Mouse (Mus musculus) natural killer cell, adult 2 months (primary cell): Measurements from ENCODE around the gene Dlgap1.
A peak's percentile ranks its signal among the peaks of the same experiment; 100 is the strongest.

Experiments used
- DNase-seq, 2 experiments: peaks; one replicate each; pipeline ENCODE4 v3.0.0; 2022; ENCODE audit warnings: low spot score in 2 of 2

The Dlgap1 gene

DNA sequence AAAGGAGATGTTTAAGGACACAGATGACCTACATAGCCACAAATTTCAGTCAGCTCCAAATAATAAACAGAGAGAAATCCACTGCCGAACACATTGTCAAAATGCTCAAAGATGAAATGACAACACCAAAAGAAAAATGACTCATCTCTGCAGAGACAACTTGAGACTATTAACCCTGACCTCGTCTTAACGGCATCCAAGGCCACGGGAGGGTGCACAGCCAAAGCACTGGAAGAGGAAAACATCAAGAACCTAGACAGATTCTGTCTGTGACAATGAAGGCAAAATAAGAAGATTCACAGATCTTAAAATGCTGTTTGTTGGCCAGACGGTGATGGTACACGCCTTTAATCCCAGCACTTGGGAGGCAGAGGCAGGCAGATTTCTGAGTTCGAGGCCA is 370.9 kb downstream of the Dlgap1 start:
- DNase-seq: no peak

GRCm38 (mm10) chr17:70341230-70341629 is 372.4 kb downstream of the Dlgap1 start:
- DNase-seq: no peak

DNA sequence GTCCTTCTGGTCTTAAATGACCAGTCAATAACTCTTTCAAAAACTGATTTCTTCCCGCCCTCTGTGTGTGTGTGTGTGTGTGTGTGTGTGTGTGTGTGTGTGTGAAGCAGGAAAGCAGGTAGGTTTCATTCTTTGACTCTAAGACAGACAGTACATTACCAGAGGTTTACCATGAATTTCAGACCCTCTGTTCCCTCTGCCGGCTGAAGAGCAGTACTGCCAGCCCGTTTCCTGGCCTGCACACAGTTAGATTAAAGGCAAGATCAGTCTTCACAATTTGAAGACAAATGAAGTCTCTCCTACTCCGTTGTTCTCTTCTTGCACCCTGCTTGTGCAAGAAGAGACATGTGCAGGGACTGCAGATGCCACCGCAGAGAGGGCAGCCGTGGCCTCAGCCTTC is 373.0 kb downstream of the Dlgap1 start:
- no peak for DNase-seq

GRCm38 (mm10) chr17:70347403-70347802 is 378.5 kb downstream of the Dlgap1 start:
- no peak for DNase-seq

DNA sequence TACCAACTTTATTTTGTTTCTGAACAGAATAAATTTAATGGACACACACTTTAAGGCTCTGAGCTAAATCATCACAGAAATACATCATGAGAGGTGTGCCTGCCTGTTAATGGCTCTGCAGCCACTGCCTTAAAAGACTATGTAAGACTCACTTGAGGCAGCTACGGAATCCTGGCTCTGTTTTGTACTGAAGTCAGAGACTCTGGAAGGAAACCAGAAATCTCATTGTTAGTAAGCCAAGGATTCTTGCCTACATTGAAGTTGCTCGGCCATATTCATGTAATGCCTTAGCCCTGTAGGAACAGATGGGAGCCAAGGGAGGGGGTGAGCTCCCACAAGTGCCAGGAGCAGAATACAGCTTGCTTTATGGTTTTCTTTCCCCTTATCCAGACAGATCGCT is 394.7 kb downstream of the Dlgap1 start:
- no peak for DNase-seq

DNA sequence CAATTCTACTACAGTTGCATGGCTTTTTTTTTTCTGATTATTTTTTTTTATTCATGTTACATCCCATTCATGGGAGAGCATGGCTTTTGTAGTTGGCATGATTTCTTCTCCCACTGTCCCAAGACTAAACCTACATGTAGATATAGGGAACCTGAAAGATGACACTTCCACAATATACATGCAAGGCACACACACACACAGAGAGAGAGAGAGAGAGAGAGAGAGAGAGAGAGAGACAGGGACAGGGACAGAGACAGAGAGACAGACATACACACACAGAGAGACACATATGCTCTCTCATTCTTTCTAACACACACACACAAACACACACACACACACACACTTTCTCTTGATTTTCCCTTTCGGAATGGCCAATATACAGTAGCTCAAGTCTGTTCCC is 395.1 kb downstream of the Dlgap1 start:
- DNase-seq: no peak

- DNase-seq: no peak
Observed at GRCm38 (mm10) chr17:70369124-70369523, 400.3 kb downstream of the Dlgap1 start.

GRCm38 (mm10) chr17:70377020-70377419 is 408.1 kb downstream of the Dlgap1 start:
- DNase-seq: no peak

DNA sequence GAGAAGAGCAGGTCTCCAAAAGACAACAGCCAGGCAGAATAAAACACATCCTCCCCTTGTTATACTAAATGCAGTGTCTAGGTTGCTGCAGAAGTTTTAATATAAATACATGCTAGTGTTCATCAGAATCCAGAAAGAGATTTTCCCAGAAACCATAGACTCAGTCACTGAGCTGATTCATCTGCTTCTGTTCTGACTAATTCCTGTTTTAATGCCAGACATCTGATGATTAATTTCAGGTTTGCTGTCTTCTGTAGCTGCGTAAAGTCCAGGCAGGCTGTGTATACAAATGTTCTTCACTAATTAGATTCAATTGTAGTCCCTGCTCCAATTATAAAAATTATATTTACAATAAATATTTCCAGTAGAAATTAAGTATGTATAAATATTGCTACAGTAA is 419.6 kb downstream of the Dlgap1 start:
- DNase-seq: no peak

GRCm38 (mm10) chr17:70397220-70397619 is 428.3 kb downstream of the Dlgap1 start:
- no peak for DNase-seq

- no peak for DNase-seq
Observed at GRCm38 (mm10) chr17:70397708-70398107, 428.8 kb downstream of the Dlgap1 start.

GRCm38 (mm10) chr17:70401909-70402308 is 433.0 kb downstream of the Dlgap1 start:
- DNase-seq: no peak

DNA sequence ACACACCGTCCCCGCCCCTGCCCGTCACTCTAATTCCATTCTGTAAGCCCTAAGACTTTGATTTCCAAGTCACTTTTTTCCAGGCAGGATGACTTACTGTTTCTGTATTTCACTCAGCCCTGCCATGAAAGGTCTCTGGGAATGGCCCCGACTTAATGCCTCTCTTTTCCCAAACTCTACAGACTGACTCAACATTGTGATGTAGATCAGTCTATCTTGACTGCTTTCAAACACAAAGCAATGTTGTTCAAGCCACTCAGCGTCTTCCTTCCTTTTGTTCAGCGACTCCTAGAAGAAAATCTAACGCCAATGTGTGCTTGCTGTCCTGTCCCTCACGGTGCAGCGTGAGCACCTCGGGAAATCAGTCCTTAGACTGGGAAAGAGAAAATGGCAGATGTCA is 434.9 kb downstream of the Dlgap1 start:
- DNase-seq: no peak

- no peak for DNase-seq
Observed at GRCm38 (mm10) chr17:70414202-70414601, 445.3 kb downstream of the Dlgap1 start.

DNA sequence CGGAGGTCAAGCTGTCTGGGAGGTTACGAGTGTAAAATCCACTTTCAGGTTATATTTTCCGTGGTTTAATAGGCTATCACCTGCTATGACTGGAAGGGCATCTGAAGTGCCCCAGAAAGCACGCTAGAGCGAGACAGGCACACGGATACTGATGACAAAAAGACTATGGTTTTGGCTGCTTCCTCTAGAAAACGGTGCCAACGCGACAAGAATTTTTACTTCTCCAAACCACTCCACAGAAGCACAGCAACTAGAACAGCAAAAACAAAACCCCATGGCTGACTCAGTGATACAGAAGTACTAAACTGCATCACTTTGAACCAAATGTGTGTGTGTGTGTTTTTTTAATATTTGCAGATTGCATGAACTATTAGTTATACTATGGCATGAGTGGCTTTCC is 459.0 kb downstream of the Dlgap1 start:
- no peak for DNase-seq

DNA sequence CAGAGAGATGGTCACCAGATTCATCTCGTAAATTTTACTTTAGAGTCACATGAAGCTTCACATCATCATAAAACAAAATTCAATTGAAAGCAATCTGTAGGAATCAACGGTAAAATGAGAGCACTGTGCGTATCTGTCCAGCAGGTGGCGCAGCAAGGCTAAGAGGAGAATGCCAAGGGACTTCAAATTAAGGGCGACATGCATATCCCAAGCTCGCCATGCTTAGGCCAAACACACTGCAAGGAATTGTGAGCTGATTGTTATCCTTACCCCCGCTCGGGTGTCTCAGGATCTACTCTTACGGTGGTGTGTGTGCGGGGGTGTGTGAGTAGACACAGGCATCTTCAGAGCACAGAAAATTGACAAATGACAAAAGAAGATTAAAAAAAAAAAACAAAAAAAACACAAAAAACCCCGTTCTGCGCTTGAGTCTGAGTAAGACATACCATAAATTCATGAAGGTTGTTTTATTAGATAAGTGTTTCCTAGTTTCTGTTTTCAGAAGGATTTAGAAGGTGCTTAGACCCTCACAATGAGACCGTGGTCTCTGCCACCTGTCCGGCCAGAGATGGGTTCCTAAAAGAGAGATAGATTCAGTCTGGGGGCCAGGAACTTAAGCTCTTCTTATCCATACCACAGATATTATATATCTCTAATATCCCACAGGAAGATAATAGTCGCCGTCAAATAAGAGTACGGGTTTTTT is 461.0 kb downstream of the Dlgap1 start:
- DNase-seq: peak in 1 of 2 experiments; percentile 16

DNA sequence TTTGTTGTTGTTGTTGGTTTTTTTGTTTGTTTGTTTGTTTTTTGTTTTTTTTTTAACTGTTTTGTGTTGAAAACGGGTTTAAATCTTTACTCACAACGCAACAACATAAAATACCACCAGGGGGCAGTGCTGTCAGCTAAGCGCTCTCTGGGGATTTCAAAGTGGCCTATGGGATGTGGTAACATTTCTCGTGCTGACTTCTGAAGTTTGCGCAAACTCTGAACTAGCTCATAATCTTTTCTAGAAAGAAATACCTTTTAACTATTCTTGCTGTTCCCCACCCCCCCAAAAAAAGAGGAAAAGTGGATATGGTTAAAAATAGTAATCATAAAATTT is 461.5 kb downstream of the Dlgap1 start:
- DNase-seq: peak in 1 of 2 experiments; percentile 1

- DNase-seq: no peak
Observed at GRCm38 (mm10) chr17:70432834-70433233, 464.0 kb downstream of the Dlgap1 start.

- DNase-seq: no peak
Observed at GRCm38 (mm10) chr17:70434549-70434948, 465.7 kb downstream of the Dlgap1 start.

DNA sequence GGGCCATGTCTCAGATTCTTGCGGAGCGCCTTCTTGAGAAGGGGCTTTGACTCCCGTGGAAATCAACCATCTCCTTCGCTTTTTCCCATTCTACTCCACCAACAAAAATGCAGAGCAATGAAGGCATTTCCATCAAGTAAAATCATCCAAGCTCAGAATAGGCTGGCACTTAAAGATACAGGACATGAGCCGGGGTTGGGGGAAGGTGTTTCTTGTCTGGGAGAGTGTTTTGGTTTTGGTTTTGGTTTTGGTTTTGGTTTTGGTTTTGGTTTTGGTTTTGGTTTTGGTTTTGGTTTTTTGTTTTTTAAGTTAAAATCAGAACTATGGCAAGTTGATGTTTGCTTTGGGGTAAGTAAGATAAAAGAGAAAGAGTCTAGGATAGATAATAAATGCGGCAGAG is 466.7 kb downstream of the Dlgap1 start:
- DNase-seq: no peak

DNA sequence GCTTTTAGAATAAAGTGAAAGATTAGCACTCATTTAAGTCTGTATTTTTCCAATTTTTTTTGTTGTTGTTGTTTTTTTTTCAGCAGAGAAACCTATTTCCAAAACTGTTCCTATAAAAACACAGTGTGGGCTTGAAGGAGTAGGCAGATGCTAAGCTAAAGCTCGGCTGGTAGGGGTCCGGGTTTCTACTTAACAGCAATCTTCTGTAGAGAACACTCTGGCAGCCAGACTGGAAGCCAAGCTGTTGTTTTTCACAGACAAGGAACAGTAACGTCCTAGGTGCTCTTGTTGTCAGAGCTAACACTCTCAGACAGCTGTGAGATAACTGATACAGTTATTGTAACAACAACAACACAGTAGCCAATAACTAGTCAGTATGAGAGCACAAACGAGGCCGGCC is 468.4 kb downstream of the Dlgap1 start:
- DNase-seq: no peak

DNA sequence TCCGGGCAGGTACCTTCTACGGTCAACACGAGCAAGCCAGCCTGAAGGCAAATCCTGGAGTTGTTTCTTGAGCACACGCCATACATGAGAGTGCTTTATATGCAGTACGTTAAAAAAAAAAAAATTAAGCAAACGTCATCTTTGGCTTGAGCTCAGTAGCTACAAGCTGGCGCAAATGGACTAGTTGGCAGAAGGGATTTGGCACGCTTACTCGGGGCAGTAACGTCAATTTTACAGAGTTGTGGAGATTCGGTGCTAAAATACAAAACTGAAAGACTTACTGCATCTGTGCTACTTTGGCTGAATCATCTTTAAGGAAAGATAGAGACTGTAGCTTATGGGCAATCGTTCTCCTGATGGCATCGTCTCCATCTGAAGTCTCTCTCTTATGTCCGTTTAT is 474.1 kb downstream of the Dlgap1 start:
- DNase-seq: no peak

DNA sequence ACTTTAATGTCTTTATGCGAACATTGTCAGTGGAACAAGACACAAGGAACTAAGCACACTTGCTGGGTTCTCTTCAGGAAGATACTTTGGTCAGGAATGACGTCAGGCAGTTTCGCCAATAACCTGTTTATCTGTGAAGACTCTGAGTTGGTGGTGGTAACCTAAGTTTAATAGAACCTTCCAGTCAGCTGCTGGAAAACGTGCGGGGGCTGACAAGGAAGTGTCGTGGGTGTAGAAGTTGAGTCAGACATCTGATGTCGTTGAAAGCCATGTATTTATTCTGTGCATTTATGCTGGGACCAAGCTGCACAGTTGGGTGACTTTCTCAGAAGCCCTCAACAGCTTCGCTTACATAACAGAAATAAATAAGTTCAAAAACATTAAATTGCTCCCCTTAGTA is 477.6 kb downstream of the Dlgap1 start:
- no peak for DNase-seq

- DNase-seq: peak; percentile 1 to 11
Observed at GRCm38 (mm10) chr17:70455036-70455435, 486.2 kb downstream of the Dlgap1 start.
